Mouse (Mus musculus) forebrain, embryonic 14.5 days (tissue): ENCODE results near the gene A630010A05Rik. TPM values are rescaled to one million over a fixed set of nuclear protein-coding genes. Genes with fewer than 3 reads are reported as not detected.
"Not testable (repeated sequence)": the region's sequence is repeated elsewhere in the genome, so short reads cannot be mapped to it uniquely, and the experiment has no call there.

Source experiments
- ATAC-seq: fragments of 200-750 bp; cut with Nextera tagmentation; 2 replicates; pipeline ENCODE4 v1.8.0; 2017; ENCODE audit warnings: mild to moderate bottlenecking, moderate library complexity
- DNase-seq: peaks from one replicate; pipeline ENCODE4 v3.0.0-alpha.2; 2015; ENCODE audit warnings: low spot score
- H3K27ac ChIP-seq: fragments of 300-500 bp; sonication (generic); 2 replicates; pipeline ENCODE4 v1.5.1; 2014; ENCODE audit warnings: low read depth, mild to moderate bottlenecking, control low read depth, low read length, moderate library complexity
- H3K27me3 ChIP-seq: fragments of 300-500 bp; sonication (generic); replicated peaks from 2 replicates; pipeline ENCODE4 v1.6.1; 2014; ENCODE audit warnings: low read length, control low read depth, mixed read lengths; ENCODE audit not compliant: control insufficient read depth, insufficient read depth
- H3K36me3 ChIP-seq: fragments of 300-500 bp; sonication (generic); 2 replicates; pipeline ENCODE4 v1.6.1; 2014; ENCODE audit warnings: low read length, control low read depth; ENCODE audit not compliant: control insufficient read depth, insufficient read depth
- H3K4me1 ChIP-seq: fragments of 300-500 bp; sonication (generic); 2 replicates; pipeline ENCODE4 v1.6.1; 2014; ENCODE audit warnings: antibody characterized with exemption, low read length, control low read depth; ENCODE audit not compliant: control insufficient read depth, insufficient read depth
- H3K4me2 ChIP-seq: fragments of 300-500 bp; sonication (generic); 2 replicates; pipeline ENCODE4 v1.6.1; 2014; ENCODE audit warnings: mild to moderate bottlenecking, control low read depth, low read length
- H3K4me3 ChIP-seq: fragments of 300-500 bp; sonication (generic); 2 replicates; pipeline ENCODE4 v1.5.1; 2014; ENCODE audit warnings: low read depth, low read length, control low read depth
- H3K9ac ChIP-seq: fragments of 300-500 bp; sonication (generic); 2 replicates; pipeline ENCODE4 v1.6.1; 2014; ENCODE audit warnings: mild to moderate bottlenecking, low read length, control low read depth, moderate library complexity
- H3K9me3 ChIP-seq: fragments of 300-500 bp; sonication (generic); replicated peaks from 2 replicates; pipeline ENCODE4 v1.6.1; 2016; ENCODE audit warnings: low read length, control low read depth, mixed read lengths; ENCODE audit not compliant: control insufficient read depth
- WGBS: fragments of 180-500 bp; shearing (Covaris S2); extraction: QIAGEN DNeasy Blood & Tissue Kit; methylation state at CpG from one replicate; pipeline ENCODE4 v1.1.7; 2014; 5-methylcytosine and 5-hydroxymethylcytosine counted together
- polyA plus RNA-seq: library from polyadenylated mRNA; unstranded; fragments of >200 nt; fragmentation: Nextera tagmentation; extraction: Ambion mirVana; gene quantifications from 2 replicates; pipeline ENCODE4 v1.2.1, GENCODE M21; 2014

Gene A630010A05Rik
- not detected in 2 replicates for polyA plus RNA-seq

DNA sequence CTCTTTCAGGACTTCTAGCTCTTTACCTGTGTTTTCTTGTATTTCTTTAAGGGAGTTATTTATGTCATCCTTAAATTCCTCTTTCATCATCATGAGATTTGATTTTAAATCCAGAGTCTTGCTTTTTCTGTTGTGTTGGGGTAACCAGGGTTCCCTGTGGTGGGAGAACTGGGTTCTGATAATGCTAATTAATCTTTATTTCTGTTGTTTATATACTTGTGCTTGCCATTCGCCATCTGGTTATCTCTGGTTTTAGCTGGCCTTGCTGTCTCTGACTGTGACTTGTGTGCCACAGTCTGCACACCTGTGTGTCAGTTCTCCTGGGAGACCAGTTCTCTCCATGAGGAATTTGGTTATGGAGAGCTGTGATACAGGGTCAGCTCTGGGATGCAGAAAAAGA lies at the start of gene A630010A05Rik:
Gene A630010A05Rik (plus strand): TSS at position 301 of the 400 bp plus-strand sequence.
- H3K27me3 ChIP-seq = no peaks in the 10 kb centered on the region
- H3K36me3 ChIP-seq = no peaks in the 10 kb centered on the region
- WGBS = 77% methylated on average over 1 of the region's 1 CpGs
- H3K27ac ChIP-seq = no peak within 1 kb of the TSS
- H3K4me3 ChIP-seq = no peak within 1 kb of the TSS
- DNase-seq (no peak), ATAC-seq (no peak)
- H3K4me2 ChIP-seq = no peak within 1 kb of the TSS
- no peaks in the 10 kb centered on the region for H3K4me1 ChIP-seq
- no peak within 1 kb of the TSS for H3K9ac ChIP-seq
- H3K9me3 ChIP-seq = no peaks in the 10 kb centered on the region

DNA sequence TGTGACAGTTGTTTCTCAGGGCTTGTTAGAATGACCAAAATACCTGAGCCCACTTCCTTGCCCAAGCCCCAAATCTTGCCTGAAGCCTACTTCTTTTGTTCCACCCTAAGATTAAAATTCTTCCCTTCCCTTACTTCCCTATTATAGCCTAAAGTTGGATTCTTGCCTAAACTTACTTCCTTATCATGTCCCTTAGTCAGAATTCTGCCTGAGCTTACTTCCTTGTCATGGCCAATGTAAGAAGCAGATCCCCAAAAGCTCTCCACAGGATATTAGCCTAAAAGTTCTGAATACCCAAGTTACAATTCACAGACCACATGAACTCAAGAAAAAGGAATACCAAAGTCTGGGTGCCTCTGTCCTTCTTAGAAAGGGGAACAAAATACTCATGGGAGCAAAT lies 26.4 kb upstream of the A630010A05Rik start:
- Histone ChIP-seq H3K36me3 (no peaks in the 10 kb centered on the region), H3K4me3 (no peak overlapping the region), H3K9me3 (no peaks in the 10 kb centered on the region), H3K4me1 (no peaks in the 10 kb centered on the region), H3K4me2 (no peak overlapping the region), H3K9ac (no peak overlapping the region), H3K27ac (no peak overlapping the region), H3K27me3 (no peaks in the 10 kb centered on the region)
- DNase-seq = no peak
- no peak for ATAC-seq

DNA sequence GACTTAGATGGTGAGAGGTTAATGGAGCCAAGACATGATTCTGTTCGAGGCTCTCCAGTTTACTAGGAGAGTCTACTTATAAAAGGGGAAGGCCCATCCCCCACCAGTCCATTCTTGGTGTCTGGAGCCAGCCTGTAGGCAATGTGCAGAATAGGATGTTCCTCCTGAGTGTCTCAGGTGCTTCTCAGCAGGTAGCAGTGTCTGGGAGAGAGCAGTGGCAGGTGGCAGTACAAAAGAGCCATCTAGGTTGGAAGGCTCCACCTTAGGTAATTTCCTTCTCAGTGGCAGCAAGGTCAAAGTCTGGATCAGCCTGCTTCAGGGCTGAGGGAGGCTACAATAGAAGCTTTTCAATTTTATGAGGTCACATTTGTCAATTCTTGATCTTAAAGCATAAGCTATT lies 4.9 kb upstream of the A630010A05Rik start:
- DNase-seq, H3K36me3 ChIP-seq, H3K27ac ChIP-seq, H3K4me2 ChIP-seq, H3K27me3 ChIP-seq, H3K4me3 ChIP-seq, H3K4me1 ChIP-seq, H3K9ac ChIP-seq, H3K9me3 ChIP-seq, ATAC-seq: not testable (repeated sequence)
- WGBS = 52% methylated on average over 1 of the region's 1 CpGs

Other genes with a start within 250 kb of the A630010A05Rik start
- 216 and 234 TPM in 2 replicates for gene Fopnl, start 244.9 kb upstream of the A630010A05Rik start, polyA plus RNA-seq
- gene Abcc1, start 200.8 kb upstream of the A630010A05Rik start, polyA plus RNA-seq = 5.2 and 5.5 TPM in 2 replicates